Mouse (Mus musculus) CH12.LX (cell line): ENCODE data around the gene Alad. TPM values are rescaled to one million over a fixed set of nuclear protein-coding genes. Genes with fewer than 3 reads are reported as not detected.
A peak's percentile ranks its signal among the peaks of the same experiment; 100 is the strongest.

Experiments used
- DNase-seq: peaks from one replicate; pipeline ENCODE4 v3.0.0-alpha.2; 2013; ENCODE audit errors: extremely low read depth
- H3K27ac ChIP-seq: 2 replicates; pipeline ENCODE4 v1.5.1; 2012; ENCODE audit warnings: low read depth, mild to moderate bottlenecking, control low read depth, moderate library complexity; ENCODE audit not compliant: insufficient read depth
- H3K27me3 ChIP-seq: replicated peaks from 2 replicates; pipeline ENCODE3; 2012; ENCODE audit warnings: inconsistent platforms
- H3K36me3 ChIP-seq, 2 experiments: replicated peaks in 1 of 2; 2 replicates each; pipeline versions ENCODE3 to v1.6.1; 2012; ENCODE audit warnings: inconsistent platforms in 1 of 2, low read length in 1 of 2, mild to moderate bottlenecking in 1 of 2, mixed read lengths in 1 of 2, moderate library complexity in 1 of 2; ENCODE audit not compliant: control insufficient read depth in 1 of 2, insufficient read depth in 1 of 2
- H3K4me1 ChIP-seq, 2 experiments: 2 replicates each; pipeline ENCODE4 v1.6.1; 2012; ENCODE audit warnings: inconsistent platforms in 1 of 2, moderate library complexity in 1 of 2; ENCODE audit not compliant: insufficient read depth in 2 of 2, control insufficient read depth in 1 of 2
- H3K4me2 ChIP-seq: 2 replicates; pipeline ENCODE4 v1.6.1; 2012; ENCODE audit warnings: low read depth, mild to moderate bottlenecking, control low read depth; ENCODE audit not compliant: poor library complexity, insufficient read depth, severe bottlenecking
- H3K4me3 ChIP-seq, 3 experiments: fragments of 150-350 bp in 1 of 3; sonication (generic) in 1 of 3; replicated peaks in 1 of 3; 2 replicates each; pipeline versions ENCODE3 to v1.5.1; 2011 to 2012; ENCODE audit warnings: low read depth in 2 of 3, low read length in 2 of 3, mild to moderate bottlenecking in 2 of 3, moderate library complexity in 2 of 3, control low read depth in 1 of 3, improper control_type of control experiment in 1 of 3, inconsistent platforms in 1 of 3, mixed read lengths in 1 of 3; ENCODE audit not compliant: poor library complexity in 1 of 3
- H3K79me2 ChIP-seq: replicated peaks from 2 replicates; pipeline ENCODE4 v1.6.1; 2012; ENCODE audit warnings: mild to moderate bottlenecking, moderate library complexity; ENCODE audit not compliant: control insufficient read depth, poor library complexity, insufficient read depth, severe bottlenecking; ENCODE audit errors: extremely low read depth
- H3K9ac ChIP-seq: 2 replicates; pipeline ENCODE4 v1.6.1; 2012; ENCODE audit warnings: low read depth, mild to moderate bottlenecking, control low read depth, moderate library complexity; ENCODE audit not compliant: insufficient read depth
- H3K9me3 ChIP-seq: replicated peaks from 2 replicates; pipeline ENCODE3; 2012; ENCODE audit warnings: low read length, inconsistent platforms, mixed read lengths
- BHLHE40 ChIP-seq: IDR thresholded peaks from 2 replicates; pipeline ENCODE4 v1.6.1; 2011; ENCODE audit warnings: mild to moderate bottlenecking, low read depth, low read length, improper control_type of control experiment
- CHD2 ChIP-seq: IDR thresholded peaks from 2 replicates; pipeline ENCODE4 v1.6.1; 2011; ENCODE audit warnings: low read length, improper control_type of control experiment
- EP300 ChIP-seq: IDR thresholded peaks from 2 replicates; pipeline ENCODE4 v1.6.1; 2011; ENCODE audit warnings: low read length, improper control_type of control experiment
- ETS1 ChIP-seq: conservative IDR thresholded peaks from 2 replicates; pipeline ENCODE4 v1.6.1; 2012; ENCODE audit warnings: low read depth, mild to moderate bottlenecking, inconsistent platforms, low read length, improper control_type of control experiment, moderate library complexity
- JUN ChIP-seq: IDR thresholded peaks from 2 replicates; pipeline ENCODE4 v1.6.1; 2011; ENCODE audit warnings: low read depth, mild to moderate bottlenecking, low read length, improper control_type of control experiment, moderate library complexity; ENCODE audit not compliant: insufficient read depth
- JUND ChIP-seq: conservative IDR thresholded peaks from 2 replicates; pipeline ENCODE4 v1.6.1; 2011; ENCODE audit warnings: low read depth, low read length, improper control_type of control experiment
- KAT2A ChIP-seq: IDR thresholded peaks from 2 replicates; pipeline ENCODE4 v1.6.1; 2012; ENCODE audit warnings: low read length, improper control_type of control experiment, inconsistent platforms; ENCODE audit not compliant: insufficient replicate concordance
- MAFK ChIP-seq: IDR thresholded peaks from 2 replicates; pipeline ENCODE4 v1.6.1; 2011; ENCODE audit warnings: low read length, improper control_type of control experiment; ENCODE audit not compliant: insufficient replicate concordance
- MEF2A ChIP-seq: IDR thresholded peaks from 2 replicates; pipeline ENCODE4 v1.6.1; 2014; ENCODE audit warnings: low read depth, mild to moderate bottlenecking, inconsistent platforms, low read length, improper control_type of control experiment, borderline replicate concordance
- MXI1 ChIP-seq: IDR thresholded peaks from 2 replicates; pipeline ENCODE4 v1.6.1; 2011; ENCODE audit warnings: mild to moderate bottlenecking, low read depth, low read length, improper control_type of control experiment
- MYC ChIP-seq: IDR thresholded peaks from 2 replicates; pipeline ENCODE4 v1.6.1; 2011; ENCODE audit warnings: low read depth, mild to moderate bottlenecking, improper control_type of control experiment, low read length
- NELFE ChIP-seq: IDR thresholded peaks from 2 replicates; pipeline ENCODE4 v1.6.1; 2011; ENCODE audit warnings: low read depth, low read length, improper control_type of control experiment
- PAX5 ChIP-seq: IDR thresholded peaks from 2 replicates; pipeline ENCODE4 v1.6.1; 2012; ENCODE audit warnings: low read length, inconsistent platforms, mixed read lengths
- POLR2A ChIP-seq: IDR thresholded peaks from 2 replicates; pipeline ENCODE4 v1.6.1; 2011; ENCODE audit warnings: low read depth, mild to moderate bottlenecking, improper control_type of control experiment, low read length
- POLR2AphosphoS2 ChIP-seq: IDR thresholded peaks from 2 replicates; pipeline ENCODE4 v1.6.1; 2011; ENCODE audit warnings: low read depth, low read length, improper control_type of control experiment
- RAD21 ChIP-seq: IDR thresholded peaks from 2 replicates; pipeline ENCODE4 v1.6.1; 2011; ENCODE audit warnings: low read depth, mild to moderate bottlenecking, low read length, improper control_type of control experiment, moderate library complexity
- SIN3A ChIP-seq: IDR thresholded peaks from 2 replicates; pipeline ENCODE4 v1.6.1; 2012; ENCODE audit warnings: low read length, improper control_type of control experiment, inconsistent platforms
- UBTF ChIP-seq: IDR thresholded peaks from 2 replicates; pipeline ENCODE4 v1.6.1; 2012; ENCODE audit warnings: low read depth, mild to moderate bottlenecking, inconsistent platforms, low read length, improper control_type of control experiment, moderate library complexity
- USF1 ChIP-seq: IDR thresholded peaks from 2 replicates; pipeline ENCODE4 v1.6.1; 2014; ENCODE audit warnings: low read depth, mild to moderate bottlenecking, inconsistent platforms, low read length, improper control_type of control experiment
- USF2 ChIP-seq: conservative IDR thresholded peaks from 2 replicates; pipeline ENCODE4 v1.6.1; 2011; ENCODE audit warnings: low read depth, low read length, improper control_type of control experiment
- ZC3H11A ChIP-seq: IDR thresholded peaks from 2 replicates; pipeline ENCODE4 v1.6.1; 2012; ENCODE audit warnings: low read depth, mild to moderate bottlenecking, inconsistent platforms, low read length, improper control_type of control experiment
- ZKSCAN1 ChIP-seq: IDR thresholded peaks from 2 replicates; pipeline ENCODE4 v1.6.1; 2012; ENCODE audit warnings: low read depth, inconsistent platforms, low read length, improper control_type of control experiment, borderline replicate concordance
- ZMIZ1 ChIP-seq: IDR thresholded peaks from 2 replicates; pipeline ENCODE4 v1.6.1; 2012; ENCODE audit warnings: low read depth, mild to moderate bottlenecking, inconsistent platforms, low read length, improper control_type of control experiment
- ZNF384 ChIP-seq: IDR thresholded peaks from 2 replicates; pipeline ENCODE4 v1.6.1; 2012; ENCODE audit warnings: low read depth, low read length, improper control_type of control experiment, inconsistent platforms
- dilution Hi-C: fragments of 300-500 bp; cut with MboI; formaldehyde crosslinking; loops from 2 replicates; pipeline ENCODE4 v1.14.3; 2020; ENCODE audit warnings: low sequenced_read_pairs; ENCODE audit not compliant: extremely low pct_unique_long_range_greater_than_20kb, extremely low pct_ligation_motif_present
- in situ Hi-C: fragments of 300-500 bp; cut with MboI; formaldehyde crosslinking; loops from 3 replicates; pipeline ENCODE4 v1.14.3; 2019; ENCODE audit warnings: low sequenced_read_pairs, low pct_ligation_motif_present, low pct_unique_long_range_greater_than_20kb, mixed read lengths
- polyA plus RNA-seq: library from polyadenylated mRNA; unstranded; fragments of >175 nt; gene quantifications from 2 replicates; pipeline ENCODE4 v1.2.1, GENCODE M21; 2012; ENCODE audit warnings: low read depth; ENCODE audit not compliant: insufficient read length
- total RNA-seq, 2 experiments: library from RNA; depleted of rRNA; stranded (reverse); fragments of 300-350 nt in 1 of 2; fragments of >200 nt in 1 of 2; gene quantifications; 2 replicates each; pipeline ENCODE4 v1.2.3; 2012 to 2014

Gene Alad
- total and polyA plus RNA-seq, 3 experiments = 35.1 to 79.0 (median 78.2) TPM

DNA sequence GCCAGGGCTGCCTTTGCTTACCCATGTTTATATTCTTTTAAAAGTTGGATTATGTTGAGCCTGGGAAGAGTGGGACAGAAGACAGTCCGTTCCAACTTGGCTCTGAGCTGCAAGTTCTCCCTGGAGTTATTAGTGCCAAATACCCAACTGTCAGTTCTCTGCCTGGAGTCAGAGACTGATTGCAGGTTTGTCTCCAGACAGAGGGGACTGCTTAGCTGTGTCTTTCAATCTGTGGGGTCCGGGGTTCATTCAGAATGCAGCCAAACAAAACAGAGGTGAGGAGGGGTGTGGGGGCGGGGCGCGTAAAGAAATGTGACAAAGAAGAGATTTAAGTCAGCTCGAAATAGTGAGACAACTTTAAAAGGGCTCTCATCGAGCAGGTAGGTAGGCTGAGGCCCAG lies 18.2 kb downstream of the Alad start:
- peak overlapping the region; percentile 66 to 85 (median 73) for H3K4me3 ChIP-seq
- no peak for DNase-seq
- no peak overlapping the region for H3K27ac ChIP-seq
- no peaks in the 10 kb centered on the region for H3K79me2 ChIP-seq
- H3K36me3 ChIP-seq = peaks cover 4 to 19% of the 10 kb centered on the region in 2 experiments
- H3K4me2 ChIP-seq = peak overlapping the region; percentile 72
- H3K9me3 ChIP-seq = no peaks in the 10 kb centered on the region
- H3K9ac ChIP-seq = peak overlapping the region; percentile 88
- dilution Hi-C loops = no loop called here
- in situ Hi-C loops = loop anchor here (10.0 kb wide), 1 partner anchor 97 kb away; the partner anchor contains the start of genes Cdc26 and Prpf4
- peaks cover 0 to 16% of the 10 kb centered on the region in 2 experiments; a peak in 2 of 4 replicates for H3K4me1 ChIP-seq
- TF ChIP-seq USF1 (no peak), POLR2AphosphoS2 (no peak), MXI1 (0 out of 2 replicates have a peak, but pooled peaks have one; percentile 17), USF2 (no peak), POLR2A (no peak), CHD2 (peak; percentile 79; the same call in 1 of the 2 replicates), MAFK (no peak), UBTF (no peak), MYC (no peak), ETS1 (no peak)
- H3K27me3 ChIP-seq = no peaks in the 10 kb centered on the region

DNA sequence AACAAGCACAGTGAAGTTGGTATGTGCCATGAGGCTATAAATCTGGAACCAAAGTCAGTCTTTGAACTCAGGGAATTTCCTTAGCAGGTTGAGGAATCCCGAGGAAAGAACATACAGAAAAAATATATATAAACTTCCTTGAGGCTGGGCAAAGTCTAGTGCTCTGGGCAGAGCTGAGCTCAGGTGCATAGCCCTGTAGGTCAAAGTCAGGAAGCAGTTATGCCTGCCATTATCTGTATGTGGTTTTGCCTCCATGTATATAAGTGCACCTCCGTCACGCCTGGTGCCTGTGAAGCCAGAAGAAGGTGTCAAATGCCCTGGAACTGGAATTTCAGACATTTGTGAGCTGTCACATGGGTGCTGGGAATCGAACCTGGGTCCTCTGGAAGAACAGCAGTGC lies 18.9 kb downstream of the Alad start:
- in situ Hi-C loops = loop anchor here (10.0 kb wide), 1 partner anchor 96 kb away; the partner anchor contains the start of genes Cdc26 and Prpf4

DNA sequence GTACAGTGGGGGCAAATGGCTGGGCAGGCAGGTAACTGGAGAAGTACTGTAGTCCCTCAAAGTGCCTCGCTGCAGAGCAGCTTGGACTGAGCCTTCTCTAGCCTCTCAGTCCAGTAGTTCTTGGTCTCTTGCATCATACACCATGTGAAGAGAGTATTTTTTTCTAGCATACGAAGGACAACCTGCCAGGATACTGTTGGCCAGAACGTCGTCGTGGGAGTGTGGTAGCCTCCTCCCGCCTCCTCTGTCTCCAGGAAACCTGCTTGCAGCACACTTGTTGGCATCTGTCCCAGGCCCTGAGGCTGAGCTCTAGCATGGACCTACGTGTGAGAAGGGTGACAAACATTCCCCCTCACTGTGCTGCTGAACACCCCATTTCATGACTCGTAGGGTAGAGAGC lies 22.9 kb downstream of the Alad start:
- H3K27me3 ChIP-seq = no peaks in the 10 kb centered on the region
- H3K27ac ChIP-seq = no peak overlapping the region
- dilution Hi-C loops (no loop called here), in situ Hi-C loops (loop anchor here (5.0 kb wide), 1 partner anchor 40 kb away; no protein-coding TSS in a partner anchor)
- TF ChIP-seq EP300 = no peak
- TF ChIP-seq NELFE = no peak
- no peak for TF ChIP-seq JUN
- no peak for TF ChIP-seq PAX5
- TF ChIP-seq USF1 = no peak
- TF ChIP-seq ZC3H11A = no peak
- no peak for TF ChIP-seq JUND
- TF ChIP-seq ZMIZ1 = no peak
- TF ChIP-seq ZKSCAN1 = no peak
- no peak for TF ChIP-seq CHD2
- no peak for TF ChIP-seq ETS1
- TF ChIP-seq SIN3A = no peak
- H3K4me2 ChIP-seq = no peak overlapping the region
- H3K4me1 ChIP-seq = peaks cover 2 to 12% of the 10 kb centered on the region in 2 experiments; a peak in 3 of 4 replicates
- no peaks in the 10 kb centered on the region for H3K9me3 ChIP-seq
- H3K36me3 ChIP-seq = peaks cover 4 to 20% of the 10 kb centered on the region in 2 experiments
- DNase-seq = no peak
- H3K79me2 ChIP-seq = no peaks in the 10 kb centered on the region
- H3K4me3 ChIP-seq = no peak overlapping the region
- no peak overlapping the region for H3K9ac ChIP-seq

More for the DNA sequence above, 18.9 kb downstream of the Alad start:
- Histone ChIP-seq H3K4me2 (no peak overlapping the region), H3K27me3 (no peaks in the 10 kb centered on the region), H3K4me1 (peaks cover 0 to 16% of the 10 kb centered on the region in 2 experiments; a peak in 2 of 4 replicates), H3K9me3 (no peaks in the 10 kb centered on the region), H3K9ac (no peak overlapping the region), H3K4me3 (no peak overlapping the region), H3K36me3 (peaks cover 4 to 20% of the 10 kb centered on the region in 2 experiments), H3K79me2 (no peaks in the 10 kb centered on the region), H3K27ac (no peak overlapping the region)
- dilution Hi-C loops = no loop called here
- no peak for DNase-seq
- TF ChIP-seq BHLHE40 (no peak), MAFK (no peak), POLR2A (no peak), RAD21 (no peak), MEF2A (no peak), KAT2A (no peak), MXI1 (0 out of 2 replicates have a peak, but pooled peaks have one; percentile 5), ZNF384 (no peak), UBTF (no peak)
